Comparison of ENCODE assay signal across 32 mouse cellular contexts in the genomic region with DNA sequence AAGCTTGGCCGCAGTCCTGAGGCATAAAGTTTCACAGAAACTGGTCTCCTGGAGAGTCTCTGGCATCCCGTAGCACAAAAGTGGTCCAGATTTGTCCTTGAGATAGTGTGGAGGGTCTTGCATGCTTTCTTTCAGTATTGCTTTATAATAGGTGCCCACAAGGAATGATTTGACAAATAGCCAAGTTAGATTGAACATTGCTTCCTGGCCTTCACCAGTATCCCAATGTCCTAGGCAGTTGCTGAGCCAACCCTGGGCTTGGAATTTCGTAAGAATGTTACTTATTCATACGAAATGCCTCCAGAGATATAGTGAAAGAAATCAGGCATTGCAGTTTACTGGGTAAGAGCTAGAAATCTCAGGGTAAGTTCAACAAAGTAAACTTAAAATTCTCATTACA.
"Had no signal": no experiment of that assay in that cellular context is flagged by ENCODE, and none has a peak within 500 bp of the region (broad histone marks: within the 10 kb centered on the region; RNA-seq: fewer than 3 reads in every experiment).

No protein-coding gene starts in this region.

- H3K4me2 ChIP-seq: limb, embryonic 12.5 days; limb, embryonic 13.5 days; limb, embryonic 15.5 days; liver, embryonic 12.5 days; liver, embryonic 13.5 days; liver, embryonic 15.5 days; lung, embryonic 14.5 days; lung, embryonic 15.5 days; midbrain, embryonic 11.5 days; midbrain, embryonic 12.5 days; midbrain, embryonic 13.5 days; midbrain, embryonic 15.5 days; neural tube, embryonic 12.5 days; neural tube, embryonic 13.5 days had no signal

- H3K9ac ChIP-seq: limb, embryonic 12.5 days; limb, embryonic 13.5 days; limb, embryonic 15.5 days; liver, embryonic 12.5 days; liver, embryonic 13.5 days; liver, embryonic 14.5 days; liver, embryonic 15.5 days; liver, postnatal 0 days; lung, embryonic 14.5 days; lung, embryonic 15.5 days; midbrain, embryonic 12.5 days; midbrain, embryonic 13.5 days; midbrain, embryonic 15.5 days; neural tube, embryonic 12.5 days; neural tube, embryonic 13.5 days had no signal

- H3K4me1 ChIP-seq: limb, embryonic 10.5 days; limb, embryonic 12.5 days; limb, embryonic 13.5 days; limb, embryonic 15.5 days; lung, embryonic 15.5 days; midbrain, embryonic 12.5 days; midbrain, embryonic 13.5 days; midbrain, embryonic 15.5 days; neural tube, embryonic 12.5 days; neural tube, embryonic 13.5 days had no signal

- H3K9me3 ChIP-seq: limb, embryonic 10.5 days; midbrain, embryonic 13.5 days; midbrain, embryonic 15.5 days; neural tube, embryonic 12.5 days had no signal

- ATAC-seq: liver, embryonic 12.5 days; liver, postnatal 0 days; lung, postnatal 0 days; midbrain, embryonic 13.5 days; midbrain, embryonic 15.5 days; midbrain, embryonic 16.5 days had no signal

- H3K36me3 ChIP-seq: liver, embryonic 12.5 days; liver, embryonic 13.5 days; liver, embryonic 15.5 days; midbrain, embryonic 12.5 days had no signal

- DNase-seq: left cerebral cortex, postnatal 4 days; liver; liver, embryonic 13.5 days; liver, postnatal 0 days; lung, adult 18-20 months; lung, adult 2 months; lung, embryonic 14.5 days; lung, postnatal 10 days; lung, postnatal 14 days; lung, postnatal 36 days; lung, postnatal 4 days; midbrain, embryonic 14.5 days had no signal

- H3K27me3 ChIP-seq: limb, embryonic 12.5 days; limb, embryonic 13.5 days; limb, embryonic 15.5 days; liver, embryonic 12.5 days; liver, embryonic 13.5 days; liver, embryonic 15.5 days; lung, embryonic 15.5 days; megakaryocyte, embryonic 14.5 days; midbrain, embryonic 12.5 days; midbrain, embryonic 13.5 days; midbrain, embryonic 15.5 days; neural tube, embryonic 12.5 days; neural tube, embryonic 13.5 days had no signal

- H3K27ac ChIP-seq: limb, embryonic 10.5 days; limb, embryonic 12.5 days; limb, embryonic 13.5 days; limb, embryonic 15.5 days; liver, embryonic 12.5 days; liver, embryonic 13.5 days; liver, embryonic 14.5 days; liver, embryonic 15.5 days; lung, embryonic 15.5 days; macrophage; midbrain, embryonic 10.5 days; midbrain, embryonic 12.5 days; midbrain, embryonic 13.5 days; midbrain, embryonic 15.5 days; neural tube, embryonic 12.5 days; neural tube, embryonic 13.5 days had no signal

- H3K4me3 ChIP-seq: limb, embryonic 10.5 days; limb, embryonic 12.5 days; limb, embryonic 13.5 days; limb, embryonic 15.5 days; liver, embryonic 12.5 days; liver, embryonic 13.5 days; liver, embryonic 15.5 days; lung, embryonic 15.5 days; megakaryocyte, embryonic 14.5 days; midbrain, embryonic 10.5 days; midbrain, embryonic 12.5 days; midbrain, embryonic 13.5 days; midbrain, embryonic 15.5 days; myocyte; neural tube, embryonic 12.5 days; neural tube, embryonic 13.5 days had no signal
